Mouse (Mus musculus): ENCODE measurements at regions not wholly inside any gene's neighbourhood (a gene's known extent, or its start where the extent isn't known, plus 50 kb on each side); places are given as distances from the start of the nearest gene placed in this dataset.
"Not testable (repeated sequence)": the region's sequence is repeated elsewhere in the genome, so short reads cannot be mapped to it uniquely, and the experiment has no call there.

DNA sequence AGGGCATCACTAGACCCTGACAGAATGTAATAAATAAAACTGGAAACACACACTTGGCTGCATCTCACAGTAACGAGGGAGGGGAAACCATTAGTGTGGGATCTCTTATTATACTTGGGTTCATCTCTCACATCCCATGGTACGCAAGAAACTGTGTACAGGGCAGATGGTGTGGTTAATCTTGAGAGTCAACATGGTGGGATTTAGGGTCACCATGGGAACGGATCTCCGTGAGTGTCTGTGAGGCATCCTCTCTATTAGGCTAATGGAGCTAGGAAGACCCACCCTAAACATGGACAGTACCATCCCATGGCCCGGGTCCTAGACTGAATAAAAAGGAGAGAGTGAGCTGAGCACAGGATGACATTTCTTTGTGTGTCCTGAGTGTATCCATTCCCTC lies 130.1 kb upstream of the Dapk1 start:
- H3K4me3 ChIP-seq = no peak overlapping the region
- H3K4me2 ChIP-seq (replicated peaks) = no peak overlapping the region
- H3K27me3 ChIP-seq = no peaks in the 10 kb centered on the region
- peaks cover 20% of the 10 kb centered on the region for H3K4me1 ChIP-seq
- H3K9ac ChIP-seq = no peak overlapping the region
- H3K27ac ChIP-seq = no peak overlapping the region
- ATAC-seq (ENCODE audit: low FRiP score, low read depth) = no peak
- 87% methylated on average over 5 of the region's 5 CpGs for WGBS
- no peaks in the 10 kb centered on the region for H3K9me3 ChIP-seq
- H3K36me3 ChIP-seq = no peaks in the 10 kb centered on the region

DNA sequence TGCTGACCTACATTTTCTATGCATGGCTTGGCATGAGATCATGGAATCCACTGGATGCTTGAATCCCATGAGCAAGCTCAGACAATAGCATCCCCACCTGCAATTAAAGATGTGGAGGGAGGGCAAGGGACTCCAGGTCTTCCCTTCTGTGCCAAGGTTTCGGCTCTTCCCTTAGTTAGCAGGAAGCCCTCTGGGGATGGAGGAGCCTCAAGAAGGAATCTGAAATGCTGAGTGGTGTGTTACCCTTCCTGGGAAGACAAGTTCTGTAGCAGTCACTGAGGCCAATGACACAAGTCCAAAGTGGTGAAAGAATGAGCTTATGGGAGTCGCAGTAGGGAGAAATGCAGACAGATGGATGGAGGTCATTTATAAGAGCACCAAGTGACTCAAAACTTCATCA lies 125.4 kb upstream of the Dapk1 start:
- Histone ChIP-seq H3K9ac (no peak overlapping the region), H3K4me1 (peaks cover 22% of the 10 kb centered on the region)
- ATAC-seq (ENCODE audit: low FRiP score, low read depth) = no peak

DNA sequence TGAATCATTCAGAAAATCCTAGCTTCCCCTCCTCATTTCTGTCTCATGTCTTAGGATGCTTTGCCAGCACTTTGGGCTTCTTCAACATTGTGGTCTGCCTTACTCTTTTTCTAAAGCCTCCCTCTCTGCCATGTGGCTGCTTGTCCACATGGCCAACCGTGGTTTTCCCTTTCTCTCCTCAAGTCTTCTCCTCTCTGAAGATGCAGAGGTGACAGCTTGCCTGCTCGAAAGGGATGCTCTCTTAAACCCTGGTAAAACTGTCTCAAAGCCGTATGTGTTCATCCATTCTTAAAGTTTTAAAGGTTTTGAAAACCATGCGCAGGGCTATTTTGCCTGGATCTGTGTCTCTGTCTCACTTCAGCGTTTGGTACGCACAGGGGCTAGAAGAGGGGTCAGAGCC lies 123.4 kb upstream of the Dapk1 start:
- H3K9me3 ChIP-seq = no peaks in the 10 kb centered on the region
- no peak for ATAC-seq (ENCODE audit: low FRiP score, low read depth)
- no peak overlapping the region for H3K9ac ChIP-seq
- WGBS = 72% methylated on average over 6 of the region's 6 CpGs
- H3K27me3 ChIP-seq = 0 out of 2 replicates have a peak, but pooled peaks cover 10% of the 10 kb centered on the region
- no peak overlapping the region for H3K4me2 ChIP-seq (replicated peaks)
- H3K4me3 ChIP-seq = no peak overlapping the region
- H3K27ac ChIP-seq = no peak overlapping the region
- H3K4me1 ChIP-seq = peaks cover 22% of the 10 kb centered on the region
- no peaks in the 10 kb centered on the region for H3K36me3 ChIP-seq

More for the DNA sequence above, 125.4 kb upstream of the Dapk1 start:
- H3K9me3 ChIP-seq = no peaks in the 10 kb centered on the region
- no peak overlapping the region for H3K4me3 ChIP-seq
- no peaks in the 10 kb centered on the region for H3K36me3 ChIP-seq
- no peak overlapping the region for H3K4me2 ChIP-seq (replicated peaks)
- 90% methylated on average over 2 of the region's 2 CpGs for WGBS
- H3K27ac ChIP-seq = no peak overlapping the region
- 0 out of 2 replicates have a peak, but pooled peaks cover 10% of the 10 kb centered on the region for H3K27me3 ChIP-seq

DNA sequence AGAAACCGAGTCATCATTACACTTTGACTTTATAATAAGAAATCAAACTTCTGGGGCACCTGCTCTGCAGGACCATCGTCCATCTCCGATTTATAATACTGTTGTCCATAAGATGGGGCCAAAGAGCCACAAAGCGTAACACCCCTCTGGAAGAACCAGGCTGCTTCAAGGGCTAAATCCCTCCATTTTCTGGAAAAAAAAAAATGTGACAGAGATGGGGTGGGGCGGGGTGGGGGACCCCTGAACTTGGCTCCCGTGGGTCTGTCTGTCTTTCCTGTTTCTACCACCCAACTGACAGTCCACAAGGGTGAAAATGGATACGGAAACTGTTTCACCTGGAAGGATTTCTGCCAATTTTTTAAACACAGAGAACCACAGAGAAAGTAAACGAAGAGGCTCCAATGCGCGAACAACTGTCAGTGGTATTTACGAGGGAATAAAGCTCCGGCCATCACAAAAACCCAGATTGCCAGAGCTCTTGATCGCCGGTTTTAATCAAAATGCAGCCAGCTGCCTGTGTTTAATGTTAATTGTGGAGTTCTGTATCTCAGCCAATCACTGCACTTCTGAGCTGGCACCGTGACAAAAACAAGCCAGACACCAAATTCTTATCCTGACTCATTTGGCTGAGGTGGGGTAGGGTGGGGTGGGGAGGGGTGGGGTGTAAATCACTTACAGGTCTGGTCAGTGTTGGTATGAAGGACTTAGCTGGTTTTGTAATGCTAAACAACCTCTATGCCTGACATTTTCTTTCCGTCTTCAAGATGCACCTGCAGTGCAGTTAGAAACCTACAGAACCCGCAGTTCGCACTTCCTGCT lies 122.5 kb upstream of the Dapk1 start:
- no peaks in the 10 kb centered on the region for H3K36me3 ChIP-seq

DNA sequence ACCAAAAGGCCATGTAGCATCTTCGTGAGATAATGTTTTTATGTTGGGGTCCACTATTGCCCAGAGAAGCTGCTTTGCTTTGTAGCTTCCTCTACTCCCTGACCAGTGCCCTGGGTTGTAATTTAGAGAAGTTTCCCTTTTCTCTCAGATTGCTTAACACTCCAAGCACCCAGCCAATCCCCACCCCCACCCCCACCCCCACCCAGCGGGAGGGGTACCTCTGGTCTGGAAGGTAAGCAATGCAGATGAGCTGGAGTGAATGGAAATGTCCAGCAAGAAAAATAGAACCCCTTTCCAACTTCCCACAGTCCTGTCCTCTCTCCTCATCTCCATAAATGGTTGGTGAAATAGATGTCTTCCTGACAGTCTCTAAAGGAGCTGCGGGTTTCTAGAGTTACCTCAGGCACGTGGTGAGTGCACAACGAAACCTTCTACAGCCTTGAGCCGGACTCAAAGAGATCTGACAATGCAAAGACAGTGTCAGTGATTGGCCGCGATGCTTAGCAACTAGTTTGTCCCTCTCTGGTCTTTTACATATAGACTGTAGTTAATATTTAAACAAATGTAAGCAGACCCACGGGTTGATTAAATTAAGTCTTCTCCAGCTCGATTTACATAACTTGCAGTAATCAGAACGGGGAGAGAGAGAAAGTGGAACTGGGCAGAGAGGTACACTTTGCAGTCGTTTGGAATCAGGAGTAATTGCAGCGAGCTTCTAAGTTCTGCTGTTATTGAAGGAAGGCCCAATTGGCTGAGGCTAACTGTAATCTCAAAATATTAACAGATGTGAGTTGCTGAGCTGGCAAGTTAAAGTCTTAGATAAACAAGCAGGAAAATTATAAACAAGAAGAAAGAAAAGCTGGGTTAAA lies 121.7 kb upstream of the Dapk1 start:
- Histone ChIP-seq H3K27me3 (0 out of 2 replicates have a peak, but pooled peaks cover 10% of the 10 kb centered on the region), H3K4me1 (peaks cover 22% of the 10 kb centered on the region), H3K27ac (0 out of 2 replicates have a peak overlapping the region, but pooled peaks have one; percentile 0), H3K9ac (no peak overlapping the region), H3K4me3 (no peak overlapping the region), H3K4me2 (replicated peaks) (peak overlapping the region; percentile 74), H3K9me3 (0 out of 2 replicates have a peak, but pooled peaks cover 5% of the 10 kb centered on the region), H3K36me3 (no peaks in the 10 kb centered on the region)
- no peak; the same call in 1 of the 2 replicates for ATAC-seq (ENCODE audit: low FRiP score, low read depth)
- WGBS = 13% methylated on average over 13 of the region's 13 CpGs

More for the DNA sequence above, 122.5 kb upstream of the Dapk1 start:
- Histone ChIP-seq H3K27ac (no peak overlapping the region), H3K9ac (peak overlapping the region; percentile 55), H3K4me1 (peaks cover 22% of the 10 kb centered on the region), H3K4me3 (peak overlapping the region; percentile 38), H3K4me2 (replicated peaks) (peak overlapping the region; percentile 74), H3K9me3 (0 out of 2 replicates have a peak, but pooled peaks cover 4% of the 10 kb centered on the region), H3K27me3 (0 out of 2 replicates have a peak, but pooled peaks cover 10% of the 10 kb centered on the region)
- peak; percentile 69; the same call in 1 of the 2 replicates for ATAC-seq (ENCODE audit: low FRiP score, low read depth)
- 3% methylated on average over 18 of the region's 18 CpGs for WGBS

DNA sequence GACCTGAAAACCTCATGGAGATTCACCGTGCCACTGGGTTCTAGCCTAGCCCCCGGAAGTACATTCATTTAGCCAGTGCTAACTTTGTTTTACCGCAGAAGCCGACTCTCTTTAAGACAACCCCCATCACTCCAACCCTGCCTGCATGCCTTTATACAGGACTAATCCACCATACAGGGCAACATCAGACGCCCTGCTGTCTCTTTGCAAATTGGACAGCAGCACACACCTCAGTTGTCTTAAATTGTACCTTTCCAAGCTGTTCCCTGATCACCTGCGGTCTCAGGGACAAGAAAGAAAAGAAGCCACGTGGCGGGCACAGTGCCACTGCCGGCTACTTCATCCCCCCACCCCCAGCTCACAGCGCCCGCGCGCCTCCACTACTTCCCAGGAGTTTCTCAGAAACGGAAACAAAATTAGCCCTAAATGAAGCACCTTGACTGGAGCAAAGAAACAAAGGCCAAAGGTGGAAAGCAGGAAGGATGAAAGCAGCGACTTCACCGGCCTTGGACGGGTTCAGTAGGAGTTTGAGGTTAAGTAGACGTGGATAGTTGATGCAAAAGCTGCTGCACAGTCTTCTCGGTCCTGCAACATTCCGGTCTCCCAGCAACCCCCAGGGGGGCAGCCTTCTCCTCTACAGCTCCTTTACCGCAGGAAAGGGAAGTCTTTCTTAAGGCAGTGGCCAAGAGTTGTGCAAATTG lies 120.9 kb upstream of the Dapk1 start:
- Histone ChIP-seq H3K9me3 (0 out of 2 replicates have a peak, but pooled peaks cover 5% of the 10 kb centered on the region), H3K4me2 (replicated peaks) (peak overlapping the region; percentile 74), H3K36me3 (no peaks in the 10 kb centered on the region), H3K4me1 (peaks cover 22% of the 10 kb centered on the region), H3K9ac (no peak overlapping the region), H3K4me3 (peak overlapping the region; percentile 21), H3K27ac (0 out of 2 replicates have a peak overlapping the region, but pooled peaks have one; percentile 0), H3K27me3 (0 out of 2 replicates have a peak, but pooled peaks cover 10% of the 10 kb centered on the region)
- ATAC-seq (ENCODE audit: low FRiP score, low read depth) = 0 out of 2 replicates have a peak, but pooled peaks have one; percentile 29
- 7% methylated on average over 21 of the region's 21 CpGs for WGBS

DNA sequence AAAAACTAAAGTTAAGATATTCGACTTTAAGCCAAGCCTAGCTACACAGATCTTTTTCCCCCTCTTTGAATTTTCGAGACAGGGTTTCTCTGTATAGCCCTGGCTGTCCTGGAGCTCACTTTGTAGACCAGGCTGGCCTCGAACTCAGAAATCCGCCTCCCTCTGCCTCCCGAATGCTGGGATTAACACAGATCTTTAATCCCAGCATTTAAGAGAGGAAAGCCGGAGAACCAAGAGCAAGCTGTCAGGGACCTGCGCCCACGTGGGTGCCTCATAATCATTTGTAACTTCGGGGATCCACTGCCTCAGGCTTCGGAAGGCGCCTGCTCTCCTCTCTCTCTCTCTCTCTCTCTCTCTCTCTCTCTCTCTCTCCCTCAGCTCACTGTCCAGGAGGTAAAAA lies 120.3 kb upstream of the Dapk1 start:
- H3K27ac ChIP-seq; H3K4me3 ChIP-seq; H3K9ac ChIP-seq; ATAC-seq (ENCODE audit: low FRiP score, low read depth); H3K36me3 ChIP-seq; H3K9me3 ChIP-seq: not testable (repeated sequence)
- Histone ChIP-seq H3K4me2 (replicated peaks) (peak overlapping the region; percentile 74), H3K4me1 (peaks cover 24% of the 10 kb centered on the region), H3K27me3 (0 out of 2 replicates have a peak, but pooled peaks cover 10% of the 10 kb centered on the region)
- 75% methylated on average over 11 of the region's 11 CpGs for WGBS

DNA sequence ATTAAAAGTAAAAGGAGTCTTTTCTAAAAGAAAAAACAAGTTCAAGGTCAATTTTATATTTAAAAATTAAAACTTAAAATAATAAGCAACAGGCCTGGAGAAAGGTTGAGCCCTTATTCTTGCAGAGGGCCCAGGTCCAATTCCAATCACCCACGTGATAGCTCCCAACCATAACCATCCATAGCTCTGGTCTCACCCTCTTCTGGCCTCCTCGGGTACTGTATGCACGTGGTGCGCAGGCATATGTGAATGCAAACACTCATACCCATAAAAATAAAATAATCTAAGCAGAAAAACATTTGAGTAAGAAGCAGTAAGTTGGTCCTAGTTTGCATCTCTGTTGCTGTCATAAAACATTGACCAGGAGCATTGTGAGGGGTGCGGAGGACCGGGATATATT lies 119.8 kb upstream of the Dapk1 start:
- Histone ChIP-seq H3K27me3 (0 out of 2 replicates have a peak, but pooled peaks cover 10% of the 10 kb centered on the region), H3K4me3 (no peak overlapping the region), H3K36me3 (no peaks in the 10 kb centered on the region), H3K9ac (no peak overlapping the region), H3K27ac (no peak overlapping the region), H3K9me3 (0 out of 2 replicates have a peak, but pooled peaks cover 6% of the 10 kb centered on the region), H3K4me2 (replicated peaks) (no peak overlapping the region), H3K4me1 (peaks cover 24% of the 10 kb centered on the region)
- 93% methylated on average over 6 of the region's 6 CpGs for WGBS
- ATAC-seq (ENCODE audit: low FRiP score, low read depth) = no peak

DNA sequence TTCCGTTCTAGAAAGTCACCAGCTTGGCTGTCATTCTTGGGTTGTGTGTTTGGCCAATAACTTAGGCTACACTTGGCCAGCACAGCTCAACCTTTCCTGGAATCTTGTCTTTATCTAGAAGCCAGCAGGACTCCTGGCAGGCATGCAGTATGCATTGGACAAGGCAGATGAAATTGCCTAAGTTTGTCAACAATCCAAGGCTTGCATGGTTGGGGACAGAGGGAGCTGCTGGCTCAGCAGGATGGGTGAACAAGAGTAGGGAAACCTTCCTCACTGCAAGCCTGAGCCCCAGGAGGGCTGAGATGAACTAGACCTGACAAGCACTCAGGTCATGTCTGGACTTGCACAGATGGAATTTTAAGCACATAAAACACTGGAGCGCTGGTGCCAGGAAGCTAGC lies 115.6 kb upstream of the Dapk1 start:
- Histone ChIP-seq H3K27me3 (no peaks in the 10 kb centered on the region), H3K27ac (no peak overlapping the region), H3K9me3 (0 out of 2 replicates have a peak, but pooled peaks cover 8% of the 10 kb centered on the region), H3K4me1 (peaks cover 19% of the 10 kb centered on the region), H3K4me3 (no peak overlapping the region), H3K4me2 (replicated peaks) (no peak overlapping the region), H3K9ac (no peak overlapping the region), H3K36me3 (no peaks in the 10 kb centered on the region)
- no peak for ATAC-seq (ENCODE audit: low FRiP score, low read depth)
- 70% methylated on average over 2 of the region's 2 CpGs for WGBS

DNA sequence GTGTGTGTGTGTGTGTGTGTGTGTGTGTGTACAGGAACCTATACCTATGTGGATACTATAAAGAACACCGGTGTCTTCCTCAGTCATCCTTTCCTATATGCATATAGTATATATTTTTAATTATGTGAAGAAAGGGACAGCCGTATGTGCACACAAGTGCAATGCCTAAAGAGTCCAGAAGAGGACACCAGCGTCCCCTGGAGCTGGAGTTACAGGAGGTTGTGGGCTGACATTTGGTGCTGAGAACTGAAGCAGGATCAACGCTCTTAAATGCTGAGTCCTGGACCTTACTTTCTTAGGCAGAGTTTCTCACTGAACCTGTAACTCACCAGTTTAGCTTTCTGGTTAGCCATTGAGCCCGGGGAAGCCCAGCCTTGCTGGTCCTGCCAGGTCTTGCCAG lies 114.9 kb upstream of the Dapk1 start:
- H3K4me2 ChIP-seq (replicated peaks) = no peak overlapping the region
- no peak overlapping the region for H3K4me3 ChIP-seq
- H3K36me3 ChIP-seq = no peaks in the 10 kb centered on the region
- H3K27me3 ChIP-seq = no peaks in the 10 kb centered on the region
- no peak overlapping the region for H3K9ac ChIP-seq
- no peak for ATAC-seq (ENCODE audit: low FRiP score, low read depth)
- 0 out of 2 replicates have a peak, but pooled peaks cover 8% of the 10 kb centered on the region for H3K9me3 ChIP-seq
- H3K4me1 ChIP-seq = peaks cover 18% of the 10 kb centered on the region
- 98% methylated on average over 5 of the region's 5 CpGs for WGBS
- H3K27ac ChIP-seq = no peak overlapping the region

DNA sequence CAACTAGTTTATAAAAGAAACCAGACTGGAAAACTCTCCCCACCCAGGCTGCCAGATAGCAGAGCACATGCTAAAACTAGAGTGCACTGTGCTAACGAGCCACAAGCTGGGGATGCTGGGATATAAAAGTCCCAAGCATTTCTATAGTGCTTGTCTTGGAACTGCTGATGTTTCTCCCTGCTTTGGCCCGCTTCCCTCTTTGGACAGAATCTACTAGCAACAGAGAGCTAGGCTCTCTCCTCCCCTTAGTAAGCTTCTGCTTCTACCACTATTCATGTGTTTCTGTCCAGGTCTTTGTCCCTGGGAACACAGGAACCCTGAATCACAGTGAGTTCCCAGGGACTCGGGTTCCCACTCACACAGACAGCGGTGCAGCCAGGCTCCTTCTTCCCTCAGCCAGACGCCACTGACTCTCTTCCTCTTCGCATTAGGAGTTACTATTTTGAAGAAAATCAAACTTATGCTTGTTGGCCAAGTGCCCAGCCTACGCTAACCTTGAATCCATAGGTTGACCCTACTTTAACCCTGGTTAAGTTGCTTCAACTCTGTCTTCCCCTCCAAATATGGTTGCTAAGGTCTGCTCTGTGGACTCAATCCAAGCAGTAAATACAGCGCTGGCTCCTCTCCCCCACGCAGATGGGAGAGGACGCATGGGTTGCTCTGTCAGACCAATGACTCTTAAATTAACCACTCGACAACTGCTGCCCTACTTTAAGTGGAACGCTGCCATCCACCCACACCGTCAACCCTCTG lies 113.4 kb upstream of the Dapk1 start:
- Histone ChIP-seq H3K27me3 (no peaks in the 10 kb centered on the region), H3K9ac (no peak overlapping the region), H3K36me3 (no peaks in the 10 kb centered on the region), H3K9me3 (0 out of 2 replicates have a peak, but pooled peaks cover 8% of the 10 kb centered on the region), H3K4me1 (peaks cover 18% of the 10 kb centered on the region), H3K4me2 (replicated peaks) (no peak overlapping the region; the same call in 1 of the 2 replicates), H3K4me3 (no peak overlapping the region), H3K27ac (peak overlapping the region; percentile 72)
- 58% methylated on average over 13 of the region's 13 CpGs for WGBS
- ATAC-seq (ENCODE audit: low FRiP score, low read depth) = peak; percentile 82

Measured in limb, embryonic 13.5 days (tissue).